Mouse (Mus musculus) midbrain, embryonic 11.5 days (tissue): ENCODE measurements around the gene Lrguk. TPM values are rescaled to one million over a fixed set of nuclear protein-coding genes. Genes with fewer than 3 reads are reported as not detected.

Source experiments
- ATAC-seq: fragments of 200-750 bp; cut with Nextera tagmentation; 2 replicates; pipeline ENCODE4 v1.8.0; 2017; ENCODE audit warnings: moderate TSS enrichment, moderate library complexity; ENCODE audit not compliant: low FRiP score
- DNase-seq: peaks from one replicate; pipeline ENCODE4 v3.0.0; 2015; ENCODE audit warnings: low spot score; ENCODE audit errors: missing footprints
- H3K27ac ChIP-seq: fragments of 300-500 bp; sonication (generic); 2 replicates; pipeline ENCODE4 v1.5.1; 2014; ENCODE audit warnings: low read depth, low read length
- H3K27me3 ChIP-seq: fragments of 300-500 bp; sonication (generic); 2 replicates; pipeline ENCODE4 v1.6.1; 2014; ENCODE audit warnings: mild to moderate bottlenecking, low read length, moderate library complexity, mixed read lengths; ENCODE audit not compliant: control insufficient read depth, insufficient read depth
- H3K36me3 ChIP-seq: fragments of 300-500 bp; sonication (generic); 2 replicates; pipeline ENCODE4 v1.6.1; 2014; ENCODE audit warnings: mild to moderate bottlenecking, low read length, moderate library complexity, mixed read lengths; ENCODE audit not compliant: control insufficient read depth, insufficient read depth
- H3K4me1 ChIP-seq: fragments of 300-500 bp; sonication (generic); 2 replicates; pipeline ENCODE4 v1.6.1; 2014; ENCODE audit warnings: low read length; ENCODE audit not compliant: control insufficient read depth, insufficient read depth
- H3K4me2 ChIP-seq: fragments of 300-500 bp; sonication (generic); 2 replicates; pipeline ENCODE4 v1.6.1; 2014; ENCODE audit warnings: mild to moderate bottlenecking, moderate library complexity
- H3K4me3 ChIP-seq: fragments of 300-500 bp; sonication (generic); 2 replicates; pipeline ENCODE4 v1.5.1; 2014; ENCODE audit warnings: low read depth, low read length
- H3K9ac ChIP-seq: fragments of 300-500 bp; sonication (generic); 2 replicates; pipeline ENCODE4 v1.6.1; 2014; ENCODE audit warnings: low read length
- H3K9me3 ChIP-seq: fragments of 300-500 bp; sonication (generic); 2 replicates; pipeline ENCODE4 v1.6.1; 2016; ENCODE audit warnings: low read length; ENCODE audit not compliant: control insufficient read depth
- WGBS: fragments of 180-500 bp; shearing (Covaris S2); extraction: QIAGEN DNeasy Blood & Tissue Kit; methylation state at CpG from one replicate; pipeline ENCODE4 v1.1.7; 2014; 5-methylcytosine and 5-hydroxymethylcytosine counted together
- polyA plus RNA-seq: library from polyadenylated mRNA; unstranded; fragments of >200 nt; fragmentation: Nextera tagmentation; extraction: Ambion mirVana; gene quantifications from 2 replicates; pipeline ENCODE4 v1.2.1, GENCODE M21; 2014

The Lrguk gene
- polyA plus RNA-seq, 1 experiment from 2014 or later, result 0.78 TPM

DNA sequence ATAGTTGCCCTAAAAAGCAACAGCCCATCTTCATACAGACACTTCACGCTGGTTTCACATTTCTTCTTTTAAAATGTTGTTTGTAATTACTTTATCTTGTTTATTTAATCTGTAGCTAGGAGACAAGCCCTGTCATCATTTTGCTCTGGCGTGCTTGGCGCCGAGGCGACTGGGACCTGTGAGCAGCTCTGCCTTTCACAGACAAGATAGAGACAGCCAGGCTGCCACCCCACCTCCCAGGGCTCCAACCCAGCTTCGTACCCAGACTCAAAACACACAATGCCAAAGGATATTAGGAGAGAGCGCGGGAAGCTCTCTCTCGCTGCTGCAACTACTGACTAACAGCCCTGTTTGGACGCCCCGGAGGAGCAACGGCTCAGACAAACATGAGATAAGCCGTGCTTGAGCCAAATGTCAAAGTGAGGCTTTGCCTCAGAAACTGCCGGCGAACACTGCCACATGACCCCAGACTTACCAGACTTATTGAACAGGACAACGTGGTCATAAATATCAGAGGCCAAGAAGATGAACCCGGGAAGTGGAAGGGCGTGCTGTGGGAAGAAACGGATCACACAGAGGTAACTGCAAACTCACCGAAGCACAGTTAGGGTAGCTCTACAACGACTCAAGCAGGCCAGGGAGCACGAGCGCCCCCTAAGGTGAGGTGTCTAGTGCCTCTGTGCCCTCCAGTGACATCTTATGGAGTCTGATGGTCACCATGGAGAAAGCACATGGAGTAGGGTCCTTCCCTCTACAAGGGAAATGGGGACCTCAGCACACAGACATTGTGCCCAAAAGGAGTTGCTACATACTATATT lies 131.0 kb downstream of the Lrguk start:
- no peak overlapping the region for H3K4me3 ChIP-seq
- H3K4me2 ChIP-seq, result no peak overlapping the region
- H3K4me1 ChIP-seq, result no peaks in the 10 kb centered on the region
- no peaks in the 10 kb centered on the region for H3K27me3 ChIP-seq
- H3K9ac ChIP-seq, result no peak overlapping the region
- 89% methylated on average over 23 of the region's 23 CpGs for WGBS
- H3K9me3 ChIP-seq, result no peaks in the 10 kb centered on the region
- peaks cover 9% of the 10 kb centered on the region for H3K36me3 ChIP-seq
- ATAC-seq (no peak), DNase-seq (no peak)
- no peak overlapping the region for H3K27ac ChIP-seq

DNA sequence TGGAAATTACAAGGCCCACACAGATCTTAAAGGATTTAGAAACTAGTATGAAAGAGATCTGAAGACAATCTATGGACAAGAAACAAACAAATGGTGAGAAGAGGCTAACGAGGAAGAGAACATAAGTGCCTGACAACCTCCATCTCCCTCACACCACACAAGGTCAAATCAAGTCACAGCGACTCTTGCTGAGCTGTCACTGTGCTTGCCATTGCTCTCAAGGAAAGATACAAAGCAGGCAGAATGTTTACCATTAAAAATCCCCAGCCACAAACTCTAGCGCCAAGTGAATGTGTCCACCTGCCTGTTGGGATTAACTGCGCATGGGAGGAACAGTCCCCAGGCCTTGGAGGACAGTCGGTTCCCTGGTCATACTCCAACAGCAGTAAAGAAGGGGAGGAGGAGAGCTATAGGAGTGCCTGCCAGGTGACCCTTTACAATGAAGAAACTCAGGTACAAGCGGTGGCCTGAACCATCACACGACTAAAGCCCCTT lies 131.6 kb downstream of the Lrguk start:
- Histone ChIP-seq H3K4me3 (no peak overlapping the region), H3K4me1 (no peaks in the 10 kb centered on the region), H3K36me3 (peaks cover 15% of the 10 kb centered on the region), H3K4me2 (no peak overlapping the region), H3K9me3 (no peaks in the 10 kb centered on the region), H3K27me3 (no peaks in the 10 kb centered on the region), H3K27ac (no peak overlapping the region), H3K9ac (no peak overlapping the region)
- ATAC-seq (no peak), DNase-seq (no peak)
- 96% methylated on average over 7 of the region's 7 CpGs for WGBS

DNA sequence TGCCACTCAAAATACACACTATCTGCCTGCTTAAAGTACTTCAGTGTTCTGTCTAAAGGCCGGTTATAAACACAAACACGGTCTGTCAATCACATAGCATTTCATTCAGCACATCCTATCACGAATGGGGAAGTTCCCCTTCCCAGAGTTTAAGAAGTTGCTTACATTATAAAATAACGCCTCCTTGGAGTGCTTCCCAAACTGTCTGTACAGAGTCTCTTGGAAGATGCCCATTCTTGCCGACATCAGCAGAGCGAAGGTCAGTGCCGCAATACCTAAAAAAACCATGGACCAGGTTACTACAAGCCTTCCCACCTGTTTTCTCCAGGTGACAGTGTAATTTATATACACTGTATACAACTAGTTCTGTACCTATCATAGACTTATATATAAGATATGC lies 132.3 kb downstream of the Lrguk start:
- ATAC-seq (no peak), DNase-seq (no peak)
- Histone ChIP-seq H3K4me1 (no peaks in the 10 kb centered on the region), H3K9me3 (no peaks in the 10 kb centered on the region), H3K4me2 (no peak overlapping the region), H3K27me3 (no peaks in the 10 kb centered on the region), H3K4me3 (no peak overlapping the region), H3K27ac (no peak overlapping the region), H3K36me3 (peaks cover 15% of the 10 kb centered on the region), H3K9ac (no peak overlapping the region)
- 94% methylated on average over 7 of the region's 7 CpGs for WGBS

DNA sequence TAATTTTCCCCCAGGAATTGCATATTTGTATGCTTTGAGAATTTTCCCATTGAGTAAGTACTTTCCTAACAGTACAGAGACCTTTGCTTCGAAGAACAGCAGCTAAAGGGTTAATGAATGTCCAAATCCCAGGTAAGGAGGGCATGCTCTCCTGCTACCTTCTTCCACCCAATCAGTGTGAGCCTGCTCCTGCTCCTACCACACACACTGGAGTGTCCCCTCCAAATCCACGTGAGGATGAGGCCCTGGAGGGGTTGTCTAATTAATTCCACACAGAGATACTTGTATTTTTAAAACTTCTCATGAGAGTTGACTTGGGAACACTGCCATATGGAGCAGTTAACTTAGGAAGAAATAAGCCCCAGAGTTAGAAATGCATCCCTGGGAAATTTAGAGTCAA lies 133.4 kb downstream of the Lrguk start:
- no peaks in the 10 kb centered on the region for H3K27me3 ChIP-seq
- H3K4me2 ChIP-seq, result no peak overlapping the region
- H3K4me1 ChIP-seq, result no peaks in the 10 kb centered on the region
- no peak for DNase-seq
- H3K9ac ChIP-seq, result no peak overlapping the region
- no peak overlapping the region for H3K27ac ChIP-seq
- 76% methylated on average over 2 of the region's 2 CpGs for WGBS
- no peak for ATAC-seq
- H3K4me3 ChIP-seq, result no peak overlapping the region
- no peaks in the 10 kb centered on the region for H3K9me3 ChIP-seq
- H3K36me3 ChIP-seq, result peaks cover 12% of the 10 kb centered on the region

DNA sequence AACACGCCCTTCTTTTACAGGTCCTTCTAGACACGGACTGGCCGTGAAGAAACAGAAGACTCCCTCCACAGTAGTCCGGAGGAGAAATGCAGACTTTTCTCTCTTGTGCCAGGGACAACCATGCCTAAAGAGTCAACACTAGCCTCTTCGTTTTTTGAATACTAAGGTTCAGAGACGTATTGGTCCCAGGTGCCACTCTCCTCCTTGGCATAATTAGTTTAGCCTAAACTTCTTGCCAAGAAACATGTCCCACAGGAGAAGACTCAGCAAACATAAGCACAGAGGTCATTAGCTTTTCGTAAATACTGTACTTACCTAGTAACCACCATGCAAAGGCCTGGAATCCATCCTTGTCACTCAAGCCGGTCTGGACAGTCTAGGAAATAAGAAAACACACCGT lies 133.8 kb downstream of the Lrguk start:
- ATAC-seq, result no peak
- WGBS, result 96% methylated on average over 9 of the region's 9 CpGs

DNA sequence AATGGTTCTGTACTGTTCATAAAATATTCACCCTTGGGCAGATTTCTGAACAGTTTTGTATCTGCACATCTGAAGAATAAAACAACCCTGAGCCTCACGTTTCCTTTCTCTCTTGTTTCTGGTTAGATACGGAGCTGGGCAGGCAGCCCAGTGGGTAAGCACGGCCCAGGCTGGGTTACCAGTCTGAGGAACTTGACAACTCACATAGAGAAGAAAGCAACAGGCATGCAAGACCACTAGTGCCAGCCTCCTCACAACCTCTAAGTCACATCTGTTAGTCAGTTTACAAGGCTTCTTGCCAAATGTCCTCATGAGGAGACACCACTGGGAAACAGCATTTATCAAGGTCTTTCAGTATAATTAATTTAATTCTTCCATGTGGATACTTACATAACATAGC lies 139.6 kb downstream of the Lrguk start:
- H3K27ac ChIP-seq, result no peak overlapping the region
- no peak overlapping the region for H3K4me2 ChIP-seq
- no peaks in the 10 kb centered on the region for H3K4me1 ChIP-seq
- H3K9ac ChIP-seq, result no peak overlapping the region
- no peaks in the 10 kb centered on the region for H3K27me3 ChIP-seq
- 93% methylated on average over 3 of the region's 3 CpGs for WGBS
- ATAC-seq, result no peak
- no peak for DNase-seq
- peaks cover 6% of the 10 kb centered on the region; the same call in 1 of the 2 replicates for H3K36me3 ChIP-seq
- no peaks in the 10 kb centered on the region for H3K9me3 ChIP-seq
- H3K4me3 ChIP-seq, result no peak overlapping the region

More for the DNA sequence above, 133.8 kb downstream of the Lrguk start:
- no peak overlapping the region for H3K27ac ChIP-seq
- no peaks in the 10 kb centered on the region for H3K27me3 ChIP-seq
- H3K9me3 ChIP-seq, result no peaks in the 10 kb centered on the region
- H3K4me3 ChIP-seq, result no peak overlapping the region
- no peak for DNase-seq
- no peak overlapping the region for H3K4me2 ChIP-seq
- H3K4me1 ChIP-seq, result no peaks in the 10 kb centered on the region
- H3K36me3 ChIP-seq, result peaks cover 10% of the 10 kb centered on the region
- no peak overlapping the region for H3K9ac ChIP-seq

DNA sequence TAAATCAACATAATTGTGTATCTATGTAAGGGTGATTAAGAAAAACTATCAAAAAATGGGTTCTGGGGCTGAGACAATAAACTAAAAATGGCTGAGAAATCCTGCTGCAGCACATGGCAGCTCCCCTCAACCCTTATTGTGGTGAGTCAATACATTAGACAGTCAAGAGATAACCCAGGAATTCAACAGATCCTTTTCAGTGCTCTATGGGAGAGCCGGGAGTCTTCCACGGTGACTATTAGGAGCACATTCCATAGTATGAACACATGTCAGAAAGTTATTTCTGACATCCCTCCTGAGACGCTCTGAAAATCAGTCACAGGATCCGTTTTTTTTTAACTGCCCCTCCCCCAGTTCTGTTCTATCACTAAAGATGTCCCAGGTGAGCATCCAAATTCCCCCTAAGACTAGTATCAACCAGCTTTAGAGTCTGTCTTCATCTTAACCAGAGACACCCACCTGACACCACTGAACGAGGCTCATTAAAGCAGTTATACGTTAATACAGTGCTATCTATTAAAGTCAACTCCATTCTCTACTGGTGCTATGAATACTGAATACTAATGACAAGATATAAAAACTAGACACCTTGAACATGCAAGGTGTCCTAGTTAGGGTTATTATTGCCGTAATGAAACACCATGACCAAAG lies 141.7 kb downstream of the Lrguk start:
- 93% methylated on average over 7 of the region's 7 CpGs for WGBS

DNA sequence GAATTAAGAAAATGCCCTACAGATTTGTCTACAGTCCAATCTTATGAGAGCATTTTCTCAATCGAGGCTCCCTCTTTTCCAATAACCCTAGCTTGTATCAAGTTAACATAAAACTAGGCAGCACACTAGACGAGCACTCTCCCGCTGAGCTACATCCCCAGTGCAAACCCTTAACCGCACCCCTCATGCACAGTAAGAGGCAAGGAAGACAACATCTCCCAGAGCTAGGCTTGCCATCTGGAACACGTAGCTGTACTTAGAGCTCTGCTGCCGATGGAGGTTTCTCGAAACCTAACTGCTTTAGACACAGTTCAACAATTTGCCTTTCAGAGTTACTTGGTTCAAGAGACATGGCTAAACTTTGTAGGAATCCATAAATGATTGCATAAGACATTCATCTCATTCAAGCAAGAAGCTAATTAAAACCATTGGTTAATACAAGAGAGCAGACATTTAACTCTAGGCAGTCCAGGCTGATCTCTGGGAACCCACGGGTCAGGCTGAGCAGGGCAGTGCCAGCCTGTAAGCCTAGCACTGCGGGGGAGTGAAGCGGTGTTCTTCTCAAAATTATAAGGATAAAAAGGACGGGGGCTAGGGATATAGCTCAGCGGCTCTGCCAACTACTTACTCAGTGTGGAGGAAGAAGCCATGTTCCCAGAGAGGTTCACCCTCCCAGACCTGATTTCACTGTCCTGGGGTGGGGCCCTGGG lies 142.7 kb downstream of the Lrguk start:
- WGBS, result 90% methylated on average over 12 of the region's 12 CpGs
- no peaks in the 10 kb centered on the region; the same call in 1 of the 2 replicates for H3K36me3 ChIP-seq
- DNase-seq (no peak), ATAC-seq (no peak)
- H3K9ac ChIP-seq, result no peak overlapping the region
- H3K27ac ChIP-seq, result no peak overlapping the region
- no peak overlapping the region for H3K4me3 ChIP-seq
- peaks cover 9% of the 10 kb centered on the region for H3K4me1 ChIP-seq
- no peaks in the 10 kb centered on the region for H3K9me3 ChIP-seq
- no peak overlapping the region for H3K4me2 ChIP-seq
- H3K27me3 ChIP-seq, result no peaks in the 10 kb centered on the region

More for the DNA sequence above, 141.7 kb downstream of the Lrguk start:
- no peaks in the 10 kb centered on the region for H3K27me3 ChIP-seq
- H3K9ac ChIP-seq, result no peak overlapping the region
- no peak overlapping the region for H3K4me2 ChIP-seq
- no peak overlapping the region for H3K4me3 ChIP-seq
- ATAC-seq (no peak), DNase-seq (no peak)
- H3K27ac ChIP-seq, result no peak overlapping the region
- H3K9me3 ChIP-seq, result no peaks in the 10 kb centered on the region
- no peaks in the 10 kb centered on the region; the same call in 1 of the 2 replicates for H3K36me3 ChIP-seq
- H3K4me1 ChIP-seq, result peaks cover 5% of the 10 kb centered on the region

DNA sequence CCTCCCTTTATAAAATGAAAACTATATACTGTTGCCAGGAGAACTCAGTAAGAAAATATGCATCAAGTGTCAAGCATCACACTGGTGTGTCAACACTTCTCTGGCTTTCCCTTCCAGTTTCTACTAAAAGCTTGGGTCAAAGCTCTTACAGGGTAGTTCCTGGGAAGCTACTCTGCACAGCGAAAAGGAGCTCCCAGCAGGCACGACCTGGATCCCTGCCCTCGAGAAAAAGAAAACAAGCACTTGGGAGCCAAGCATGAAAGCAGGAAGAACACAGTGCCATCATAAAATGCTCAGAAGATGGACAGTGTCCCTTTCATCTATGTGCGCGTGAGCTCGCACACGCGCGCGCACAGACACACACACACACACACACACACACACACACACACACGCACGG lies 144.0 kb downstream of the Lrguk start:
- no peaks in the 10 kb centered on the region; the same call in 1 of the 2 replicates for H3K36me3 ChIP-seq
- peaks cover 9% of the 10 kb centered on the region for H3K4me1 ChIP-seq
- H3K4me3 ChIP-seq, result no peak overlapping the region
- H3K27me3 ChIP-seq, result no peaks in the 10 kb centered on the region
- ATAC-seq (no peak), DNase-seq (no peak)
- no peaks in the 10 kb centered on the region for H3K9me3 ChIP-seq
- H3K27ac ChIP-seq, result no peak overlapping the region
- no peak overlapping the region for H3K4me2 ChIP-seq
- no peak overlapping the region for H3K9ac ChIP-seq
- 85% methylated on average over 12 of the region's 12 CpGs for WGBS
